Mouse (Mus musculus) embryonic stem cell, embryonic (primary cell): ENCODE measurements at regions not wholly inside any gene's neighbourhood (a gene's known extent, or its start where the extent isn't known, plus 50 kb on each side); places are given as distances from the start of the nearest gene placed in this dataset.

Experiments
- CTCF ChIA-PET, 4 experiments: fragments of 300-600 bp in 2 of 4; fragments of 350-600 bp in 2 of 4; sonication (Branson Sonifier 250); formaldehyde crosslinking; loops; one replicate each; lab custom pipeline; 2022; ENCODE audit warnings: inconsistent platforms in 2 of 4; lab: Charles Lee
- POLR2A ChIA-PET, 4 experiments: fragments of 300-600 bp in 2 of 4; fragments of 350-600 bp in 2 of 4; sonication (Branson Sonifier 250); formaldehyde crosslinking; loops; one replicate each; lab custom pipeline; 2022; ENCODE audit warnings: antibody characterized with exemption in 4 of 4, inconsistent platforms in 1 of 4; lab: Charles Lee

DNA sequence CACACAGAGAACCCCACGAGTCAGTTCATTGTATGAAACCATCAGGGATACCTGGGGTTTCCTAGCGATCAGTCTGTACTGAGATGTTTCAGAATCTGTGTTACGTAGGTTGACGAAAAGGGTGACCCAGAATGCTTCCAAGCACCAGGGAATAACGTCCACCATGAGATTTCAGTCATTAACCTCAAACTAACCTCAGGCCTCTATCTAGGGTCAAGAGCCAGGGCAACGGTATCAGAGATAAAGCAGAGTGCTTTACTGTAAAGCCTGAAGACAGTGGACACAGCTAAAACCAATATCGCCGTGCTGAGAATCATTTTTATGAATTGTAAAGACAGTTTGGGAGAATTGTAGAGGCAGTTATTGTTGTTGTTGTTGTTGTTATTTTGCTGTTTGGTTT is 52.9 kb upstream of the Errfi1 start:
- ChIA-PET POLR2A (interaction anchor here in 2 of 4 experiments (1.3 to 1.7 kb wide), 3 partner anchors 16 to 60 kb away, joined by 3 to 7 read pairs (median 4); no protein-coding TSS in a partner anchor), CTCF (interaction anchor here in 2 of 4 experiments (1.2 kb wide), 2 partner anchors 18 to 19 kb away, joined by 3 to 5 read pairs; no protein-coding TSS in a partner anchor)

- CTCF ChIA-PET, result interaction anchor here in 3 of 4 experiments (0.7 to 1.5 kb wide), 4 partner anchors 9 to 20 kb away, joined by 3 to 5 read pairs (median 4); no protein-coding TSS in a partner anchor
These were observed 53.9 kb upstream of the Errfi1 start for GRCm38 (mm10) chr4:150799550-150800398.

GRCm38 (mm10) chr4:150798783-150799530 is 54.8 kb upstream of the Errfi1 start:
- ChIA-PET POLR2A (interaction anchor here (0.7 to 2.3 kb wide), 12 partner anchors 9 to 551 kb away, joined by 3 to 8 read pairs (median 3); no protein-coding TSS in a partner anchor), CTCF (interaction anchor here in 2 of 4 experiments (0.6 to 1.5 kb wide), 4 partner anchors 10 to 182 kb away, joined by 3 to 11 read pairs (median 4); no protein-coding TSS in a partner anchor)

More at GRCm38 (mm10) chr4:150799550-150800398, 53.9 kb upstream of the Errfi1 start:
- POLR2A ChIA-PET, result interaction anchor here in 2 of 4 experiments (0.7 to 2.3 kb wide), 9 partner anchors 10 to 59 kb away, joined by 3 to 8 read pairs (median 3); no protein-coding TSS in a partner anchor

DNA sequence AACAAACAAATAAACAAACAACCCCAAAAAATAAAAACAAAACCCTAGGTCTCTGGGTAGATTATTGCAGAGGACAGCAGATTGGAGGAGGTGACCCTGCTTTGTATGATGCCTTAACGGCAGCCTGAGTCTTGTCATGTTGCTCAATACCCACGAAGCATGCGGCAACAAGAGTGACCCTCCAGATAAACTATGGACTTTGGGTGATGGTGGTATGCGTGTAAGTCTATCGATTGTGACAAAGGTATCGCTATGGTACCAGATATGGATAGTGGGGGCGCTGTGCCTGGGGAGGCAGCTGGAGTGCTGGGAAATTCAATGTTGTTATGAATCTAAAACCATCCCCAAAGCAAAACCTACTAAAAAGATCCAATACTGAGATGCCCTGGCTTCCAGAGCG is 55.4 kb upstream of the Errfi1 start:
- ChIA-PET CTCF (interaction anchor here in 2 of 4 experiments (0.6 to 1.5 kb wide), 4 partner anchors 11 to 182 kb away, joined by 3 to 11 read pairs (median 4); no protein-coding TSS in a partner anchor), POLR2A (interaction anchor here (0.7 to 2.3 kb wide), 7 partner anchors 9 to 550 kb away, joined by 3 to 8 read pairs (median 3); no protein-coding TSS in a partner anchor)

DNA sequence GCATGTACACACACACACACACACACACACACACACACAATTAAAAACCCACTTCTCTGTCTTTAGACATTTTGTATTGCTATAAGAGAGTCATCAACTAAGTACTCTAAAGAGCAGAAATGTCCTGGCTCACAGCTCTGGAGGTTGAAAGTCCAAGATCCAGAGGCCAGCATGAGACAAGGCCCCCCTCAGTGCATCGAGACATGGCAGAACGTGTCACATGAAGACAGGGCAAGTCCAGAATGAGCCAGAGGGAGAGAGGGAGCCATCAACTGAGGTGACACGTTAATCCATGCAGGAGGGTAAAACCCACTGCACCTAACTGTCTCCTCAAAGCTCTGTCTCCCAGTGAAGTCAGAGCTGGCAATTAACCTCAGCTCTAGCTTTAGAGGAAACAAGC is 56.7 kb upstream of the Errfi1 start:
- ChIA-PET CTCF (interaction anchor here in 2 of 4 experiments (0.9 to 1.4 kb wide), 2 partner anchors 53 to 105 kb away, joined by 3 to 4 read pairs; no protein-coding TSS in a partner anchor), POLR2A (interaction anchor here in 3 of 4 experiments (0.6 to 1.4 kb wide), 4 partner anchors 9 to 1095 kb away, joined by 3 to 5 read pairs (median 3); partner anchors contain the start of gene Pik3cd (in 1 of the 3))

- POLR2A ChIA-PET, result no interaction called here
- CTCF ChIA-PET, result no interaction called here
These were observed 58.8 kb upstream of the Errfi1 start for GRCm38 (mm10) chr4:150794878-150795277.

GRCm38 (mm10) chr4:150794257-150794794 is 59.4 kb upstream of the Errfi1 start:
- ChIA-PET POLR2A (no interaction called here), CTCF (no interaction called here)

DNA sequence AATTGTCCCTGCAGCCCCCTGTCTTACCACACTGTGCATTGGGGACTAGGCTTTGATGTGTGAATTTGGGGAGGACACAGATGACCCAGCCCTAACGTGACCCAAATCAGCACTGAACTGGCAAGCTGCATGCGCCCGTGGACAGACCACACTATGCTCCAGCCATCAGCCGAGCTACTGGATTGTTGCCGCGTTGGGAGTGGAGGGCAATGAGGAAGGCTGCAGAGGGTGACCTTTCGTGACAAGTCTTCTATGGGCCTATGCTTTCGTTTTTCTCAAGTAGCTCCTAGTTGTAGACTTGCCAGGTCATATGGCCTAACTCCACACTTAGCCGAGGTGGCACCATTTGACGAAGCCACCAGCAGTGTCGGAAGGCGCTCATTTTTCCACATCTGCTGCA is 60.6 kb upstream of the Errfi1 start:
- POLR2A ChIA-PET, result interaction anchor here in 1 of 4 experiments (1.1 kb wide), 1 partner anchor 102 kb away, joined by 3 read pairs; no protein-coding TSS in a partner anchor
- CTCF ChIA-PET, result interaction anchor here in 1 of 4 experiments (1.0 kb wide), 1 partner anchor 172 kb away, joined by 3 read pairs; no protein-coding TSS in a partner anchor

DNA sequence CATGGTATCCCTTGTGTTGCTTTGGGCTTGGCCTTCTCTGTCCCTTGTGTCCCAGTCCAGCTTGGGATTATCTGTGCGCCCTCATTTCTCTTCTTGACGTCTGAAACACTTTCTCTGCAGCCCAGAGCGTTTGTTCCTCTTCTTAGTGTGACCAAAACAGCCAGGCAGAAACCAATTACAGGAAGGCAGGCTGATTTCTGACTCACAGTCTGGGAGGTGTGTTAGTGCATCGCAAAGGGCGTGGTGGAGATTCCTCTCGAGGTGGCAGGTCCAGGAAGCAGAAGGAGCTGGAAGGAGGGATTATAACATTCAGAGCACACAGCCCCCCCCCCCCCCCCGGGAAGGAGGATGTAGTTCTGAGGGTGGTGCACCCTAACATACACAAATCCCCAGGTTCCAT is 64.6 kb upstream of the Errfi1 start:
- CTCF ChIA-PET, result interaction anchor here in 3 of 4 experiments (0.6 to 0.8 kb wide), 4 partner anchors 15 to 107 kb away, joined by 3 to 15 read pairs (median 4); no protein-coding TSS in a partner anchor
- POLR2A ChIA-PET, result interaction anchor here in 2 of 4 experiments (0.7 to 1.9 kb wide), 10 partner anchors 9 to 1615 kb away, joined by 3 to 8 read pairs (median 4); no protein-coding TSS in a partner anchor

GRCm38 (mm10) chr4:150787113-150787512 is 66.6 kb upstream of the Errfi1 start:
- CTCF ChIA-PET, result no interaction called here
- POLR2A ChIA-PET, result interaction anchor here in 1 of 4 experiments (0.6 kb wide), 1 partner anchor 990 kb away, joined by 4 read pairs; no protein-coding TSS in a partner anchor

DNA sequence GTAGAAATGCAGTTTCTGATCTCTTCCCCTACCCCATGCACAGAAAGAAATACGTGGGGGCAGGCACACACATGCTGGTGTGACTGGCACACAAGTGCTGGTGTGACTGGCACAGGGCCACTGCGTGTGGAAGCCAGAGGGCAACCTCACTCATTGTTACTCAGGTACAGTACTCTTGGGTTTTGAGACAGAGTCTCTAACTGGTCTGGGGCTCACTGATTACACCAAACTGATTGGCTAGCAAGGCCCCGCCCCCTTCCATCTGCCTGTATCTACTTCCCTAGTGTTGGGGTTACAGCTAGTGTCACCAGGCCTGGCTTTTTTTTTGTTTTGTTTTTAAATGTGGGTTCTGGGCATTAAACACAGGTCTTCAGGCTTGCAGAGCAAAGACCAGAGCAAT is 67.1 kb upstream of the Errfi1 start:
- ChIA-PET POLR2A (interaction anchor here in 1 of 4 experiments (0.7 kb wide), 1 partner anchor 43 kb away, joined by 3 read pairs; no protein-coding TSS in a partner anchor), CTCF (no interaction called here)

DNA sequence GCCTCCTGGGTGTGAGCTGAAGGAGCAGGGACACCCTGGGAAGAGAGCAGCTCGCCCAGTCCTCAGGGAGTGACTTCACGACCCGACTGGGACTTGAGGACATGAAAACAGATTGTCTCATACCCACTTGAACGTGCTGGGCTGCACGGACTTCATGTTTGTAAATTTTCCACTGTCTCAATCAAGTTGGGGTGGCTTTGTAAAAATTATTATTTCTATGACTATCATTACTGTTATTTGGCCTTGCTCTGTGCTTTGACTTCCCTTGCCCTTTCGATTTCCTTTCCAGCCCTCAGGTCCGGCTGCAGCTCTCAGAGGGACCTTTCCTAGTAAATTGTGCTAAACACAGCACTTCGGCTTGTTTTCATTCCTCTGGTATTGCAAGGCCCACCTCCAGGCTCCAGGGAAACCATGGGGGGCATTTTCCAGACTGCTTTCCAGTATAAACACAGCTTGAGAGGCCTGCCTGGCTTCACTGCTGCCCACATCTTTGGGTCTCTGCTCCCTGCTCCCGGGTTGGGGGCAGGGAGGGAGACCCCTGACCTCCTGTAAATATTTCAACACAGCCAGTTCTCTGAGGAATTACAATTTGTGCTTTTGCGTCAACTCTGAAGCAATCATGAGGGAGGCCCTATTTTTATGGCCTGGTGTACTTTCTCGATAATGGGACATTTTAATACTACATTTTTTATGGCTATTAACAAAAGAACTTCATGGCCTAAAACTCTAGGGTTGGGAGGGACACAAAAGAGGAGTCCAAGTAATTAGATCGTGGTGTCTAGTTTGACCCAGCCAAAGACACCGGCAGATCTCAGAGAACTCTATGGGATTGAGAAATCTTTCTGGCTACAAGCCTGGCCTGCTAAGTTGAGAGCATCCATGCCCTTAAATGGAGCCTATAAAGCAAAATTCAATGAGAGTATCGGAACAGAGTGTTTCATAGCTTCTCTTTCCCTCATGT is 68.9 kb upstream of the Errfi1 start:
- ChIA-PET CTCF (no interaction called here), POLR2A (interaction anchor here in 1 of 4 experiments (0.8 kb wide), 1 partner anchor 15 kb away, joined by 3 read pairs; no protein-coding TSS in a partner anchor)

DNA sequence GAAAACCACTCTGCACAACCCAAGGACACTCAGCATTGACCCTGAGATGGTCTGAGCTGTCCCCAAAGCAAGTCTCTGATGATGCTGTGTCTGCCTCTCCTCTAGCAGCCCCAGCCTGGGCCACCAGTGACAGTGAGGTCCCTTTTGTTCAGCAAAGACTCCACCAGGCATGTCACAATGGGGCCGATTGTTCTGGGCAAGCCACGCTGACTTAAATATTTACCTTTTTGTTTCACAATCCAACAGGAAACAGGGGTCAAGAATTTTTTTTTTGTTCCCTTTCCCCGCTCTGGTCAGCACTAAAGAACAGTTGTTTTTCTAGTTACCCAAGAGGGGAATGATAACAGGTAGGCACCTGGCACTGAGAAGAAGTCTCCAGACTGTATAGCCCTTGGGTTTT is 72.4 kb upstream of the Errfi1 start:
- ChIA-PET POLR2A (interaction anchor here in 1 of 4 experiments (1.2 kb wide), 1 partner anchor 32 kb away, joined by 3 read pairs; no protein-coding TSS in a partner anchor), CTCF (interaction anchor here in 1 of 4 experiments (0.5 to 1.2 kb wide), 2 partner anchors 144 to 1071 kb away, joined by 3 to 5 read pairs; no protein-coding TSS in a partner anchor)

DNA sequence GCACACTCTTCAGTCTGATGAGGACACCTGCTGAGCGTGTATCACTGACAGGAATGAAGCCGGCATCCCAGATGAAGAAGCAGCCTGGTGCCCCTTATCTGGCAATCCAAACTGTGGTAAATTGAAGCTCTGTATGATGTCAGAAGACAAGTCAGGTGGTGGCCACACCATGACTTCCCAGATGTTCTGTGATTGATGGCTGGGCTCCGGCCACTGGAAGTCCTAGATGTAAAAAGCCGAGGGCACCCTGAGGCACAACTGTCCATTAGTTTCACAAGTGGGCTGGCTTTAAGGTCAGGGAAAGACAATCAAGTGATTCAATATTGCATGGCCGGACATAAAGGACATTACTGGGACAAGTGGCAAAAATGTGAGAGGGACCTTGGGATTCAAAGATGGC is 74.4 kb upstream of the Errfi1 start:
- CTCF ChIA-PET, result interaction anchor here in 2 of 4 experiments (0.6 to 1.0 kb wide), 4 partner anchors 99 to 123 kb away, joined by 3 to 10 read pairs (median 4); no protein-coding TSS in a partner anchor
- POLR2A ChIA-PET, result interaction anchor here in 2 of 4 experiments (0.6 to 2.3 kb wide), 7 partner anchors 9 to 524 kb away, joined by 3 to 7 read pairs (median 3); no protein-coding TSS in a partner anchor

- CTCF ChIA-PET, result interaction anchor here in 2 of 4 experiments (0.6 to 1.0 kb wide), 4 partner anchors 99 to 122 kb away, joined by 3 to 10 read pairs (median 4); no protein-coding TSS in a partner anchor
- POLR2A ChIA-PET, result interaction anchor here in 2 of 4 experiments (0.8 to 2.3 kb wide), 8 partner anchors 8 to 92 kb away, joined by 3 to 7 read pairs (median 4); no protein-coding TSS in a partner anchor
These were observed 75.0 kb upstream of the Errfi1 start for GRCm38 (mm10) chr4:150778683-150779082.
